Mouse (Mus musculus): ENCODE measurements around the gene Wfdc13. TPM values are rescaled to one million over a fixed set of nuclear protein-coding genes. Genes with fewer than 3 reads are reported as not detected.
A peak's percentile ranks its signal among the peaks of the same experiment; 100 is the strongest.

Gene Wfdc13
- total and polyA plus RNA-seq, 3 experiments = 0.12 TPM; not detected in 2

DNA sequence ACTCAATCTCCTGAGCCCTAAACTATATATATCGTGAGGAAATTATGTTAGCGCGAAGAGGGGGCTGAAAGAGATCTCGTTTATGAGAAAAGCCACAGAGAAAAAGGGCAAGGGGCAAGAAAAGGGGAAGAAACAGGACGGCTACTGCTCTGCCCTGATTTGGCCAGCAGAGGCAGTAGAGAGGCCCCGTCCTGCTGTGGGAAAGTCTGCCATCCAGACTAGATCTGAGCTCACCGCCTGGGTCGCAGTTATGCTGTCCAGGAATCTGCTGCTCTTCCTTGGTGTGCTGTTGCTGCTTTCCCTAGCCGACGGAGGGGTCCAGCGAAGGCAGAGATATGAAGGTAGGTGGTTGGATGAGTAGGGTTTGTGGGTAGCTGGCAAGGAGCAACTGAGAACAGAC, 29.0 kb upstream of the Wfdc13 start, which contains the start of gene Wfdc10:
Wfdc10 (plus strand) TSS at position 189 of the 400 bp plus-strand sequence.
- Histone ChIP-seq H3K4me3 (ENCODE audit: control insufficient read depth in 1 of 2, insufficient read depth in 1 of 2, low read depth in 2 of 2, low read length in 2 of 2) (no peak within 1 kb of the TSS), H3K79me2 (ENCODE audit: control insufficient read depth, insufficient read depth, low read length, poor library complexity) (no peaks in the 10 kb centered on the region), H3K4me1 (ENCODE audit: control insufficient read depth in 1 of 2, insufficient read depth in 2 of 2, low read length in 2 of 2) (no peaks in the 10 kb centered on the region), H3K9me3 (replicated peaks; ENCODE audit: insufficient read depth, low read length) (no peaks in the 10 kb centered on the region), H3K27me3 (ENCODE audit: control insufficient read depth in 1 of 2, insufficient read depth in 2 of 2, low read length in 2 of 2) (no peaks in the 10 kb centered on the region), H3K27ac (ENCODE audit: control insufficient read depth, low read depth, low read length) (no peak within 1 kb of the TSS), H3K9ac (ENCODE audit: control insufficient read depth, low read depth, low read length, poor library complexity, severe bottlenecking) (no peak within 1 kb of the TSS), H3K36me3 (ENCODE audit: control insufficient read depth in 1 of 2, insufficient read depth in 2 of 2, low read length in 2 of 2) (no peaks in the 10 kb centered on the region)
- DNase-seq (ENCODE audit: low read depth, low spot score) = peak; percentile 44
- TF ChIP-seq CTCF (IDR thresholded peaks at IDR 0.05 in 2 of 3, conservative IDR thresholded peaks at IDR 0.05 in 1 of 3; ENCODE audit: control insufficient read depth in 1 of 3, insufficient read depth in 1 of 3, low read depth in 2 of 3, low read length in 3 of 3, poor library complexity in 1 of 3, severe bottlenecking in 1 of 3) (peak; percentile 61 to 70 (median 64)), JUND (IDR thresholded peaks at IDR 0.05; ENCODE audit: low read depth, low read length) (no peak), SMC3 (IDR thresholded peaks at IDR 0.05; ENCODE audit: low read depth, low read length) (peak; percentile 29; the same call in 1 of the 2 replicates), RAD21 (IDR thresholded peaks at IDR 0.05; ENCODE audit: low read depth, low read length) (peak; percentile 23)

DNA sequence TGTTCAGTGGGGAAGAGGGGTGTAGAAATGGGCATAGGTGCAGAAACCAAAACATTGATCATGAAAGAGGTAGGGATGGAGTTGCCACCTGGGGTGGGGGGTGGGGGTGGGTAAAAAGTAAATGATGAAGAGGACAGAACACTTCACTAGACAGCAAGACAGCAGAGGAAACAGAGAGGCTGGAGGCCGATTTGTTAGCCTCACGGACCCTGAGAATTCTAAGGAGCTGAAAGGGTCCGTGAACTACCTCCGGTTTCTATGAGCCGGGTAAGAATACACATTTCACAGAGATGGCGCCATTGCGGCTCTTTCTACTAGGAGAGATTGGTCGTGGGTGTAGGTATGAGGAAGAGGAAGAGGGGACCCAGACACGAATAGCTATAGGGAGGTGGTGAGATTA, 28.4 kb upstream of the Wfdc13 start, which contains the start of gene Wfdc9:
Wfdc9 (minus strand) TSS at position 101 of the 400 bp plus-strand sequence.
- no peak within 1 kb of the TSS for H3K4me3 ChIP-seq (ENCODE audit: control insufficient read depth in 1 of 2, insufficient read depth in 1 of 2, low read depth in 2 of 2, low read length in 2 of 2)
- no peak within 1 kb of the TSS for H3K9ac ChIP-seq (ENCODE audit: control insufficient read depth, low read depth, low read length, poor library complexity, severe bottlenecking)
- TF ChIP-seq BHLHE40 (IDR thresholded peaks at IDR 0.05; ENCODE audit: borderline replicate concordance, low read depth, low read length) = no peak
- no peak for TF ChIP-seq ELF1 (IDR thresholded peaks at IDR 0.05; ENCODE audit: low read depth, low read length)
- no peak for TF ChIP-seq ZMIZ1 (IDR thresholded peaks at IDR 0.05; ENCODE audit: low read depth, low read length)
- TF ChIP-seq MYB (IDR thresholded peaks at IDR 0.05; ENCODE audit: low read depth, low read length) = no peak
- TF ChIP-seq MAZ (IDR thresholded peaks at IDR 0.05; ENCODE audit: low read depth, low read length) = no peak
- no peak for TF ChIP-seq EP300 (IDR thresholded peaks at IDR 0.05; ENCODE audit: low read depth in 1 of 2, low read length in 2 of 2)
- no peak for TF ChIP-seq CHD1 (IDR thresholded peaks at IDR 0.05; ENCODE audit: low read depth, low read length)
- no peak for TF ChIP-seq ZNF384 (IDR thresholded peaks at IDR 0.05; ENCODE audit: low read depth, low read length)
- TF ChIP-seq USF1 (IDR thresholded peaks at IDR 0.05; ENCODE audit: low read depth, low read length) = no peak
- TF ChIP-seq TAL1 (IDR thresholded peaks at IDR 0.05; ENCODE audit: low read length) = no peak
- no peaks in the 10 kb centered on the region for H3K4me1 ChIP-seq (ENCODE audit: control insufficient read depth in 1 of 2, insufficient read depth in 2 of 2, low read length in 2 of 2)
- no peaks in the 10 kb centered on the region for H3K79me2 ChIP-seq (ENCODE audit: control insufficient read depth, insufficient read depth, low read length, poor library complexity)
- H3K27me3 ChIP-seq (ENCODE audit: control insufficient read depth in 1 of 2, insufficient read depth in 2 of 2, low read length in 2 of 2) = no peaks in the 10 kb centered on the region
- H3K27ac ChIP-seq (ENCODE audit: control insufficient read depth, low read depth, low read length) = no peak within 1 kb of the TSS
- DNase-seq (ENCODE audit: low read depth, low spot score) = no peak
- no peaks in the 10 kb centered on the region for H3K9me3 ChIP-seq (replicated peaks; ENCODE audit: insufficient read depth, low read length)
- H3K36me3 ChIP-seq (ENCODE audit: control insufficient read depth in 1 of 2, insufficient read depth in 2 of 2, low read length in 2 of 2) = no peaks in the 10 kb centered on the region

GRCm38 (mm10) chr2:164664851-164665250, 20.1 kb upstream of the Wfdc13 start:
- no peaks in the 10 kb centered on the region for H3K27me3 ChIP-seq (ENCODE audit: control insufficient read depth in 1 of 2, insufficient read depth in 2 of 2, low read length in 2 of 2)
- no peak overlapping the region for H3K9ac ChIP-seq (ENCODE audit: control insufficient read depth, low read depth, low read length, poor library complexity, severe bottlenecking)
- no peaks in the 10 kb centered on the region for H3K9me3 ChIP-seq (replicated peaks; ENCODE audit: insufficient read depth, low read length)
- H3K79me2 ChIP-seq (ENCODE audit: control insufficient read depth, insufficient read depth, low read length, poor library complexity) = no peaks in the 10 kb centered on the region
- no peak overlapping the region for H3K27ac ChIP-seq (ENCODE audit: control insufficient read depth, low read depth, low read length)
- no peak overlapping the region for H3K4me3 ChIP-seq (ENCODE audit: control insufficient read depth in 1 of 2, insufficient read depth in 1 of 2, low read depth in 2 of 2, low read length in 2 of 2)
- no peak for DNase-seq (ENCODE audit: low read depth, low spot score)
- no peak for TF ChIP-seq CTCF (IDR thresholded peaks at IDR 0.05 in 2 of 3, conservative IDR thresholded peaks at IDR 0.05 in 1 of 3; ENCODE audit: control insufficient read depth in 1 of 3, insufficient read depth in 1 of 3, low read depth in 2 of 3, low read length in 3 of 3, poor library complexity in 1 of 3, severe bottlenecking in 1 of 3)
- no peak for TF ChIP-seq JUND (IDR thresholded peaks at IDR 0.05; ENCODE audit: low read depth, low read length)
- TF ChIP-seq USF2 (IDR thresholded peaks at IDR 0.05; ENCODE audit: borderline replicate concordance in 1 of 2, insufficient read depth in 1 of 2, low read depth in 1 of 2, low read length in 2 of 2) = no peak
- TF ChIP-seq SIN3A (IDR thresholded peaks at IDR 0.05; ENCODE audit: low read length) = no peak
- no peak for TF ChIP-seq ZNF384 (IDR thresholded peaks at IDR 0.05; ENCODE audit: low read depth, low read length)
- no peak for TF ChIP-seq UBTF (IDR thresholded peaks at IDR 0.05; ENCODE audit: borderline replicate concordance, insufficient read depth, low read depth, low read length)
- H3K36me3 ChIP-seq (ENCODE audit: control insufficient read depth in 1 of 2, insufficient read depth in 2 of 2, low read length in 2 of 2) = no peaks in the 10 kb centered on the region
- H3K4me1 ChIP-seq (ENCODE audit: control insufficient read depth in 1 of 2, insufficient read depth in 2 of 2, low read length in 2 of 2) = peaks cover 0 to 1% of the 10 kb centered on the region in 2 experiments; a peak in 2 of 4 replicates
